Mouse (Mus musculus) right cerebral cortex, postnatal 14 days (tissue): ENCODE data around the gene Dhtkd1.

Source experiments
- DNase-seq: peaks from one replicate; pipeline ENCODE4 v3.0.0; 2022

Dhtkd1 gene

DNA sequence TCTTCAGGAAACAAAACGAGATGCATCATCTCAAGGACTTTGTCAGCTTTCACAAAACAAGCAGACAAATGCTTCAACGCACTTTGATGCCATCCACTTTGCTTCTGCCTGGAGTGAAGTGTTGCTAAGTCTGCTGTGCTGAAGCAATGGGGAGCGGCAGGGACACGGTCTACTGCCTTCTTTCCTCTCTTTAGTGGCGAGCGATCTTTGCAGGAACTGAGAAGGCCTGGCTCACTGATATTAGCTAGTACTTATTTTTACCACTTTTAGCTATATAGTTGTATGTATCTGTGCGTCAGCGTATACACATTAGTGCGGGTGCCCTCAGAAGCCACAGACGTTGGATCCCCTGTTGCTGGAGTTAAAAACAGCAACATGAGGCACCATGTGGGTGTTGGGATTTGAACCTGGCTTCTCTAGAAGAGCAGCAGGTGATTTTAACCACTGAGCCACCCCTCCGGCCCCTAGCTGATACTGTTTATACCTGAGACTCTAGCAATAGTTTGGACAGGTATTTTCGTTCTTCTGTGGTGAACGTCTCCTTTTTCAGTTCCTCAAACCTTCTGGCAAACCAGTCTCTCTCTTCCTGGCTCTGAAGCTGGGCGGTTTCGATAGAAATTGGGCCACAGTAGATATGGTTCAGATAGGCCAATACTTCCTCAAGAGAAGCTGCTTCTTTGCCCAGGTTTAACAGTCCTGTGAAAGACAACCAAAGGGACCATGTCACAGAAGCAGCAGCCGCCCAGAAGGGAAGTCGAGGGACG lies 12.1 kb downstream of the Dhtkd1 start:
- DNase-seq, result no peak

DNA sequence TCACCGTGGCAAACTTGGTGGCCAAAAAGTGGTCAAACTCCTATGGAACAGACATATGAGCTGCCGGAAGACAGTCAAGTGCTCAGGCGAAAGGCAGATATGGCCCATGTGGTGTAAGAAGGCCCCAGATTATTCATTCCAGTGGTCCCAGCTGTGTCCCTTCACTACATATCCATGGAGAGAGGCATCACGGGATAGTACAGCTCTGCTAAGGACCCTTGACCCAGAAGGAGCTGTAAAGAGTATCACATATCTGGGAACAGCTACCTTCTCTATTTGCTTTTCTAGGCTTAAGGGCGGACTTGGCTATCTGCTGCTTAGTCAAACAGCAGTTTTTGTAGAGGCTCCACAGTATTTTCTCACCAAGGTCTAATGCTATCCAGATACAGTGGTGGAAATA lies 12.8 kb downstream of the Dhtkd1 start:
- DNase-seq, result no peak

DNA sequence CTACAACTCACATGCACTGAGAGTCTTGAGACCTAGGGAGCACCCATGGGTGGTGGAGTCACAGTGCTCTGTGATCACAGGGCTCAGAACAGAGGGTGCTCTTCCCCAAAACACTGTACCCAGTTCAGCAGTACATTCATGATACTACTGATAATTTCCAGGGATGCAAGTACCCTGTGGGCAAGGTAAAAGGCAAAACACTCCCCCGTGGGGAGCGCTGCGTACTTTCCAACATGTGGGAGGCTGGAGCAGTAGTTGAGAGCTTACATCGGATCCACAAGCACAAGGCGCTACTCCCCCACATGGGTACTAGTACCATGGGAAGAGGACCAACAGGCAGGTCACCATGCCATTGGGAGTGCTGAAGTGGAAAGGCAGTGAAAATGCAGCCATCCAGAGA lies 15.1 kb downstream of the Dhtkd1 start:
- DNase-seq, result no peak

DNA sequence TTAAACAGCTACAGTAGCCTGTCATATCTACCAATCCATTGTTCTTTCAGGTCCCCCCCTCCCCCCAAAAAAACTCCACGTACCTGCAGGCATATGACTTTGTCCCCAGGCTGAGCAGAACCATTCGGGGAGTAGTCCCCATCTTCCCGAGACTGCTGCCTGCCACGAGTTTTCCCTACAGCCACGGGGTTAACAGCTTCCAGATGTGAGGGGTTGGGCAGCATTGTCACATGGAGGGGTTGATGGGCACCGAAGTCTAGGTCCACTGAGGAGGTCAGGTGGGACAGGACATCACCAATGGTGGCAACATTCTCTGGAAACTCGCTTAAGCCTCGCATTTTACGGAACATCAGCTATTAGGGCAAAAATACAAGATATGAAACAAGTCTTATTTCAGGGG lies 18.8 kb downstream of the Dhtkd1 start:
- no peak for DNase-seq

DNA sequence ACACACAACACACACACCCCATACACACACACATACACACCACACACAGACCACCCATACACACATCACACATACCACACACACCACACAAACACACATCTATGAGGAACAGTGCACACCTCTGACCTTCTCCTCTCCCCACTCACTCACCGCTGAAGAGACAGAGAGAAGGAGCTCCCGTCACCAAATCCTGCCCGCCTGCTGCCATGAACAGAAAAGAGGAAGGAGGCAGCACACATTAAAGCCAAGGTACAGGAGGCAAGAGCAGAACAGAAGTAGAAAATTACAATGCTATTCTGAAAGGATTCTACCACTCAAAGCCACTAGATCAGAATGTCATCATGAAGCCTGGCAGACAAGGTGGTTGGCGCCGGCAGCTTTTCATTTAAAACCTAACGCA lies 19.8 kb downstream of the Dhtkd1 start:
- no peak for DNase-seq

DNA sequence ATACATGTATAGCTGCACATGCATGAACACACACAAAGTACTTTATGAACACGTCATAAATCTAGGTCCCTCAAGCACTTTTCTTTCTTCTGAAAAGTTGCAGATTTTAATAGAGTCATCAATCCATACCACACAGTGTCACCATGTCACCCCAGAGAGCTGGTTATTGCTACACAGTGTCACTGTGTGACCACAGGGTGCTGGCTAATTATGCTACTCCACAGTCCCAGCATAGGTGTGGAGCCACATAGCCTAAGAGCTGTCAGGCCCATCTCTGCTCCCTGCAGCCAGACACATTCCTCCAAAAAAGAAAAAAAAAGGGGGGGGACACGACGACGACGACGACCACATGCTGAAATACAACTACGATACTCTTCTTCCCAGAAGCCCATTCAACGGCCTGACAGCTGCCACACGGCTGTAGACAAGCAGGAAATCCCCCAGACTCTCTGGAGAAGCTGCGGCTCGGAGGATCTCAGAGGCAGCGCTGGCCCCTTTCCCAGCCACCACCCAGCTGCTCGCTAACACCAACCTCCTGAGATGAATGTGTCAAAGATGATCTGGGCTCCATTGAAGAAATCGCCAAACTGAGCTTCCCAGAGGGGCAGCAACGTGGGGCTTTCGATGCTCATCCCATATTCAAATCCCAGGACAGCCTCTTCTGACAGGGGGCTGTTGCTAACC lies 31.2 kb downstream of the Dhtkd1 start:
- DNase-seq, result peak; percentile 41

DNA sequence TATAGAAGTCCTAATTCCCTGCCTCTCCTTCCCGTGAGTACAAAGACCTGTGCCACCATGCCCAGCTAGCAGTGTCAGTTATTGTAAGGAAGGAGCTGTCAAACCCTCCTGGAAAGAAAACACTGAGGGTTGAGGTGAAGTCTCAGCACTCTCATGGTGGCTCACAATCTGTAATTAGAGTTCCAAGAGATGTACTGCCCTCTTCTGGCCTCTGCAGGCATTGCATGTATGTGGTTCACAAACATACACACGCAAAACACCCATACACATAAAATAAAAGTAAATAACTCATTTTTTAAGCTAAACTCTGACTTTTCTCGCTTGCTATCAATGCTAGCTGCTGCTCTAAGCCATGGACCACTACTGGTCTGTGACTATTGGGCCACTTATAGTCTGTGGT lies 36.0 kb downstream of the Dhtkd1 start:
- peak; percentile 27 for DNase-seq

DNA sequence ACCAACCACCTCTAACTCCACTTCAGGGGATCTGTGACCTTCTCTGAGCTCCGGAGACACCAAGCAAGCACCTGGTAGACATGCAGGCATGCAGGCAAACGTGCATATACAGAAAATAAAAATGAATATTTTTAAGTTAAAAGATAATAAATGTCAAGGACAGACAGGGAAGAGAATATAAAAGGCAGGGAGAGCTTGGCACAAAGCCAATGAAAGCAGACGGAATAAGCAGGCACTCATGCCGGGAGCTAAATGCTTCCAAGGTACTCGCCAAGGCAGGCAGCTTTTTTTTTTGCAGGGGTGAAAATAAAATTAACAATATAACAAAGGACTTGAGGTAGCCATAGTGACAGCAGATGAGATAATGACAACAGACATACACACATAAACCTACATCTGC lies 36.5 kb downstream of the Dhtkd1 start:
- peak; percentile 30 for DNase-seq

DNA sequence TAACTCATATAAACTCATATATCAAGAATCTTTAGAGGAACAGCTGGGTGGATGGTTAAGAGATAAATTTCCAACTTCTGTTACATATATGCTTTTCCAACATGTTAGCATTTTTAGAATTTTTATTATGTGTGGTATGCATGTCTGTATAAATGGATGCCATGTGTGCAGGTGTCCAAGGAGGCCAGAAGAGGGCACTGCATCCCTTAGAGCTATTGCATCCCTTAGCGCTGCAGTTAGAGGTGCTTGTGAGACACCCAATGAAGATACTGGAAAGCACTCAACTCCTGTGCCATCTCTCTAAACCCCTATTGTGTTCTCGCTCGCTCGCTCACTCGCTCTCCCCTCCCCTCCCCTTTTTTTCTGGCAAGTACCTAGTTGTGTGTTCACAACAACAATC lies 42.4 kb downstream of the Dhtkd1 start:
- peak; percentile 15 for DNase-seq

DNA sequence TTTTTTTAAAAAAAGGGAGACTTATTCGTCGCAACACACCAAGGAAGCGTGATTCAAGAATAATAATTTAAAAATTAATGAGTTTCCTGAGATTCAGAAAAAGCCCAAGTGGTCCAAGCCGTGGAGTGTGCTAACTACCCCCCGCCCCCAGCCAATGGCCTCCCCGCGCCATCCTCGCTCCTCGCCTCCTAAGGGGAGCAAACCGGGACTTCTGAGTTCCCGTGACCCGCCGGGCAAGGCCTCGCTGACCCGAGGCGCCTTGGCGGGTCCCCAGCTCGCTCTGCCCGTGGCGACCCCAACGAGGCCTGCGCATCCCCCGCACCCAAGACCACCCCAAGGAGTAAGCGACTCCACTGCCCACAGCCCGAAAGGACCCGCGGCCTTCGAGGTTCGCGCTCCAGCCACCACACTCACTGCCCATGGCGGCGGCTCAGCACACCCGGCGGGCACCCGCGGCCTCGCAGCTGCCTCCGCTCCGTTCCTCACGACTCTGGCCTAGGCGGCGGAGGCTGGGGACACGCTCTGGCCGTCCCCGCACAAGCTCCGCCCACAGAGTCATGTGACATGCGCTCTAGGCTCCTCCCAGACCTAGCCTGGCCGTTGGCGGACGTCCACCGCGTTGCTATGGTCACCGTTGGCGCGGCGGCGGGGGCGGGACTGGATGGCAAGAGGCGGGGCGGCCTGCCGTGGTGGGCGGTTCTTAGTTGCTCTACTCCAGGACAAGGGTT lies 47.6 kb downstream of the Dhtkd1 start, which contains the start of gene Sec61a2:
Gene Sec61a2 (minus strand): TSS at position 590 of the 728 bp plus-strand sequence.
- DNase-seq, result peak; percentile 100

DNA sequence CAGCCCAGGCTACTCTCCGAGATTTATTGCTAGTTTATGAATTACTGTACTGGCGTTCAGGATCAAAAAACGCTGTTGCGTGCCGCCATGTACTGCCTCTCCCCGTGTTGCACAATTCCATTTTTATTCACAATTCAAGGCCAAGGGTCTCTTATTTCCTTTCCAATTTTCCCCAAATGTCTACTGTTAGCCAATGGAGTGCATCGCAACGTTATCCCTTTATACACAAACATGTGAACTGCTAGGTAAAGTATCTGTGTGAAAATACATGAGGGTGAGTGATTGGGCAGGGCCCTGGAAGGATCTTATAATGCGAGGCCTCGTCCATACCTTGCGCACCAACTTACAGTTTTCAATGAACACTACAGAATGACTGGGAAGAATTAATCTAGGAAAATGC lies 48.3 kb downstream of the Dhtkd1 start:
- no peak for DNase-seq

DNA sequence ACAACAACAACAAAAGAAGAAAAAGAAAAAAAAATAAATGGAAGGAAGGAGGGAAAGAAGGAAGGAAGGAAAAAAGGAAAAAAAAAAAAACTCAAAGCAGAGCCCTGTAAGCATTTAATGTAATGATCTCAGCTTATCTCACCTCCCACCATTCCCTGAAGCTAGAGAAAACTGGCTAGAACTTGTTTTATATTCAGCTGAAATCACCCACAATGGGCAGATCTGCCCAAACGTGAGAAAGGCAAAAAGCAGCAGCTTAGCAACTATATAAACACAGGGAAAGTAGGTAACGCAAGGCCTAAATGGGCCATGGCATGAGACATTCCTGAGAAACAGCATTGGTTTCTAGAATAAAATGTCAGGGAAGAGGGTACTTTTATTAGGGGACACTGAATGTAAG lies 53.2 kb downstream of the Dhtkd1 start:
- no peak for DNase-seq

DNA sequence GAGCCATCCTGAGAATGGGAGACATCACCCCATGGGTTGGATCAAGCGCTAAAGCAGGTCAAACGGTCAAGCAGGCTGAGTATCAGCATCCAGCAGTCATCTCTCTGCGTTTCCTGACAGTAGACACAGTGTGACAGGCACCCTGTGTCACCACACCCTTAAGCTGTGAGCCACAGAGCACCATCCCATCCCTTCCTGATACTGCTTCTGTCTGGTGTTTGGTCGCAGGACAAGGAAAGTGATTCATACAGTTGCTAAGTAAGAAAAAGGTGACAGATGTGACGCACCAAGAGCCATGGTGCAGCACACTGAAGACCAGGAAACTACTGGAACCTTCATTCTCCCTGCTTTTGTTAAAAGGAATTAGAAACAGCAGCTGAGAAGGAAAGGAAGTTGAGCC lies 53.7 kb downstream of the Dhtkd1 start:
- DNase-seq, result no peak

DNA sequence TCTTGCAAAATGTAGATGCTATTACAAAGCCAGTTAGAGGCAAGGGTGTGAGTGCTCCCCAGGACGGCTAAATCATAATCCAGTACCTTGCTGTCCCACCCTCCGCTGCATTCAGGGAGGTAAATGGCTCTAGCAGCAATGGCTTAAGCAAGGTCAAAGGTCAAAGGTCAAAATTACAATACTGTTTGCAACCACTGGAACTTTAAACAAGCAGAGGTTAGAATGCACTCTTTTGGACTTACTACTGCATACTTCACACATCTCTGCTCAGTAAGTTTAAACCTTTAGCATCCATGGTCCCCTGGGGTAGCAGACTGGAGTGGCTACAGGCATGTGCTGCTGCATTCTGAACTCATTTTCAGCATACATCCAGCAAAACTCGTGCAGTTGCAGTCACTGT lies 65.1 kb downstream of the Dhtkd1 start:
- no peak for DNase-seq

DNA sequence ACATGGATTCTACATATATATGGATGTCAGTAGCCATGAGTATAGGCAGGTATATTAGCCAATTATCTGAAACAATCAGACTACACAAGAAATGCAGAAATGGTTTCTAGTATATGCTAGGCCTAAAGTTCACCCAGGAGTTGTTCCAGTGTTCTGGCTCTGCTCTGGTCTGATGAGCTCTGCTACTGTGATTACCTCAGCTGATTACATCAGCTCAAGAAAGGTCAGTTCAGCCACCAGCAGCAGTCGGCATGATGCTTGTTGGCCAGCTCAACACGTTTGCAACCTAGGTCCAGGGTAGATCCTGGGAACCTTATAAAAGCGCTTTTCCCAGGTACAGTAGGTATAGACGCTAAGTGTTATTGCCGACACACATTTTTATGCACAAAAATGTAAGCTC lies 72.8 kb downstream of the Dhtkd1 start:
- no peak for DNase-seq

DNA sequence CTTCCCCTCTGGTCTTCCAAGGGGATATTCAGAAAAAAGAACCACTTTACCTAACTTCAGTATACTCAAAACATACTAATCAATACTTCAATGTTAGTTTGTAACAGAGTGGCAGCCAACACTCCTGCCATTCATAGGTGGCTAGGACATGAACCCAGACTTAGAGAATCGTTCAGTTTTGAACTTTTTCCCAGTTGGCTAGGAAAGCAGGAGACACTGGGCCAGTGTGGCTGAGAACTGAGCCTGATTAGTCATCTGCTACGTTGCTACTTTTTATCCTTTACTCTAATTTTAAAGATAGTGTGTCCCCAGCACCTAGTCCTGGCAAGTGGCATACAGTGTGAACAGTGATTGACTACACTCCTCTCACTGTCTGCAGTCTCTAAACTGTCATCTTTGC lies 74.9 kb downstream of the Dhtkd1 start:
- no peak for DNase-seq

DNA sequence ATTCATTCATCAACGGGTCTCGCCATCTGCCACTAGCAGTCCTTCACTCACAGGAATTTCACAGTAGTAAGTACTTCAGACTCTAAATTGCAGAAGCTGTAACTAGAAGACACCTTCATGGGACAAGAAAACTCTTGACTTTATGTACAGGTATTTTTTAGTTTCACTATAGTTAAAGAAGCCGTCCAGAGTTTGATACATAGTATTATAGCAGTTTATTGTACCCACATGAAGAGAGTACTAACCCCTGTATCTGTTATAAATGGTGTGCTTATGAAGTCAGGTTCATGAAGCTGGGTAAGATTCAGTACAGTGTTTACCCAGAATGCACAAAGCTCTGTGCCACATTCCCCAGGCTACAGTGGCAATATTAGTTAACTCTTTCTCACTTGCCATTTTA lies 79.8 kb downstream of the Dhtkd1 start, which contains the start of gene Gm13199:
Gene Gm13199 (minus strand): TSS at position 101 of the 400 bp plus-strand sequence.
- DNase-seq, result no peak

DNA sequence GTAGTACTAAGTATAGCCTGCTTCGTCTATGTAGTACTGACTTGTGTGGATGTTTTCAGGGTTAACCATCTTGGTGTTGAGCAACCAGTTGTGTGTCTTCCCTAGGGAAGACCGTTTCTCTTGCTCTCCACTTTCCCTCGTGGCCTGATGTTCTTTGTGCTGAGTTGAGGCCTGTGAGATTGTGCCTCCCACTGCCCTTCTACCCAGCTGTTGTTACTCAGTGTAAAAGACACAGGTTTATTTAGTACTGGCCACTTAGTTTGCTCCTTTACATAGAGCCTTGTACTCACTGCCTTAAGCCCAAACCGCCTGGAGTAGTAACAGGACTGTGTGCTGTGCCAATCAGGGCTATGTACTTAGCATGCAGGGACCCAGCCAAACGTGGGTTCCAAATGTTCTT lies 90.7 kb downstream of the Dhtkd1 start:
- DNase-seq, result no peak

DNA sequence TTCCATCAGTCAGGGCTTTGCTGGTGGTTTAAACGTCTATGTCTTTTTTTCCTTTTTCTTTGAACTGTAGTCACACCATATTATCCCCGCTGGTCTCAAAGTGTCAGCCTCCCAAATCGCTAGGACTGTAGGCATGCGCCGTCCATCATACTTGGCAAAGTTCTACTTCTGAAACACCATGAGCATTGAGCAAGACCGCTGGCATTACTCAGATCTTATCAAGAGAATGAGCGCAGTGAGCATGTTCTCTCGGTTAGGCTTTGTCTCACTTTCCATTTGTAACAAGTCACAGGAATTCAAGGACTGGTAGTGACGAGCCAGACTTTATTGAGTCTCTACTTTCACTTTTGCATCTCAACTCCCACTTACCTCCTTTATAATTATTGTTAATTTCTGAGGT lies 91.5 kb downstream of the Dhtkd1 start:
- no peak for DNase-seq
